Mouse (Mus musculus) hindbrain, postnatal 0 days (tissue): ENCODE measurements around the gene Tcl1b5. TPM values are rescaled to one million over a fixed set of nuclear protein-coding genes. Genes with fewer than 3 reads are reported as not detected.
"Not testable (repeated sequence)": the region's sequence is repeated elsewhere in the genome, so short reads cannot be mapped to it uniquely, and the experiment has no call there.

Experiments
- ATAC-seq: fragments of 200-750 bp; cut with Nextera tagmentation; 2 replicates; pipeline ENCODE4 v1.8.0; 2017; ENCODE audit warnings: mild to moderate bottlenecking, moderate TSS enrichment, moderate library complexity
- DNase-seq: peaks from one replicate; pipeline ENCODE4 v3.0.0-alpha.2; 2015; ENCODE audit warnings: low spot score
- H3K27ac ChIP-seq: fragments of 300-500 bp; sonication (generic); 2 replicates; pipeline ENCODE4 v1.5.1; 2014; ENCODE audit warnings: mild to moderate bottlenecking
- H3K27me3 ChIP-seq: fragments of 300-500 bp; sonication (generic); 2 replicates; pipeline ENCODE4 v1.6.1; 2014; ENCODE audit warnings: low read length, mixed read lengths; ENCODE audit not compliant: insufficient read depth
- H3K36me3 ChIP-seq: fragments of 300-500 bp; sonication (generic); 2 replicates; pipeline ENCODE4 v1.6.1; 2014; ENCODE audit warnings: low read length, mixed read lengths; ENCODE audit not compliant: insufficient read depth
- H3K4me1 ChIP-seq: fragments of 300-500 bp; sonication (generic); 2 replicates; pipeline ENCODE4 v1.6.1; 2014; ENCODE audit warnings: antibody characterized with exemption, low read length, mixed read lengths; ENCODE audit not compliant: insufficient read depth
- H3K4me2 ChIP-seq: fragments of 300-500 bp; sonication (generic); 2 replicates; pipeline ENCODE4 v1.6.1; 2014; ENCODE audit warnings: low read depth, mild to moderate bottlenecking, low read length, moderate library complexity, mixed read lengths
- H3K4me3 ChIP-seq: fragments of 300-500 bp; sonication (generic); 2 replicates; pipeline ENCODE4 v1.5.1; 2014; ENCODE audit warnings: low read length
- H3K9ac ChIP-seq: fragments of 300-500 bp; sonication (generic); replicated peaks from 2 replicates; pipeline ENCODE4 v1.6.1; 2014; ENCODE audit warnings: mild to moderate bottlenecking, low read length, moderate library complexity, mixed read lengths
- H3K9me3 ChIP-seq: fragments of 300-500 bp; sonication (generic); 2 replicates; pipeline ENCODE4 v1.6.1; 2016; ENCODE audit warnings: low read length, mixed read lengths
- CTCF ChIP-seq: IDR thresholded peaks from 2 replicates; pipeline ENCODE4 v1.5.1; 2016; ENCODE audit warnings: antibody characterized with exemption, control low read depth, low read depth
- WGBS: fragments of 180-500 bp; shearing (Covaris S2); extraction: QIAGEN DNeasy Blood & Tissue Kit; methylation state at CpG from one replicate; pipeline ENCODE4 v1.1.7; 2014; 5-methylcytosine and 5-hydroxymethylcytosine counted together
- polyA plus RNA-seq: library from polyadenylated mRNA; unstranded; fragments of >200 nt; fragmentation: Nextera tagmentation; extraction: Ambion mirVana; gene quantifications from 2 replicates; pipeline ENCODE4 v1.2.1, GENCODE M21; 2015
- total RNA-seq: library from RNA; depleted of rRNA; stranded (reverse); fragments of >200 nt; gene quantifications from 2 replicates; pipeline ENCODE4 v1.2.3, GENCODE M21; 2014; rRNA removed

Gene Tcl1b5
- total RNA-seq (not detected in 2 replicates), polyA plus RNA-seq (not detected in 2 replicates)

DNA sequence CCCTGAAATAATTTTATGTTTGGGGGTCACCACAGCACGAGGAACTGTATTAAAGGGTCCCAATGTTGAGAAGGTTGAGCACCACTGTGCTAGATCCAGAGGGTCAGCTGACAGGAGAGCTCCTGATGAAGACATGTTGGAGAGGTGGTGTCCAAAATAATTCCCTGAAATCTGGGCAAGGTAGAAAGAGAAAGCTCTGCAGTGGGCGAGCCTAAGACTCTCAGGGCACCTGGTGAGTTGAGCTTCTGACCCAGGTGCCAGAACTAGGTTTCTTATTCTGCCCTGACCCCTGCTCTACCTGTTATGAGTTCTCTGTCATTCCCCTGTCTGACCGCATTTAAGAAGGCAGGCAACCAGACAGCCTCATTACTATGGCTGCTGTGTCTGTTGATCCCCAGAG, at the start of gene Tcl1b5:
Tcl1b5 (plus strand) TSS at position 301 of the 400 bp plus-strand sequence.
- H3K36me3 ChIP-seq, H3K9ac ChIP-seq, H3K4me2 ChIP-seq, H3K4me3 ChIP-seq, H3K27ac ChIP-seq, H3K9me3 ChIP-seq, H3K27me3 ChIP-seq, H3K4me1 ChIP-seq, ATAC-seq, DNase-seq: not testable (repeated sequence)
- 79% methylated on average over 3 of the region's 3 CpGs for whole genome bisulfite sequencing

DNA sequence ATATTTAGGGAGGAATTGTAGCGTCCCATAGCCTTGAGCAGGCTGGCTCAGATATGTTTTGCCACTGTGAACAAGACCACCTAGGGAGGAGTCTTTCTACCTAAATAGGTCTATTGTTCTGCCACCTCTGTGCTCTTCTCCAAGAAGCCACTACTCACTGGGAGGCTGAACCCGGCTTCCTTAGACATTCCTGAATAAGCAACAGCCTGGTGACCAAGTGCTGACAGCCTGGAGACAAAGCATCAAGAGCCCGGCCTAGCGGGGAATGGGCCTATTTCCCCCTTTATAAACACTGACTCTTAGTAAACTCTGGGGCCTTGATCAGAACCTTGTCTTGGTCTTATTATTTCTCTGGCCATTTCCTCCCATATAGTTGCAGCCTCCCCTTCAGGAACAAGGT, 49.6 kb upstream of the Tcl1b5 start:
- WGBS: 46% methylated on average over 4 of the region's 4 CpGs
- no peak for ATAC-seq

DNA sequence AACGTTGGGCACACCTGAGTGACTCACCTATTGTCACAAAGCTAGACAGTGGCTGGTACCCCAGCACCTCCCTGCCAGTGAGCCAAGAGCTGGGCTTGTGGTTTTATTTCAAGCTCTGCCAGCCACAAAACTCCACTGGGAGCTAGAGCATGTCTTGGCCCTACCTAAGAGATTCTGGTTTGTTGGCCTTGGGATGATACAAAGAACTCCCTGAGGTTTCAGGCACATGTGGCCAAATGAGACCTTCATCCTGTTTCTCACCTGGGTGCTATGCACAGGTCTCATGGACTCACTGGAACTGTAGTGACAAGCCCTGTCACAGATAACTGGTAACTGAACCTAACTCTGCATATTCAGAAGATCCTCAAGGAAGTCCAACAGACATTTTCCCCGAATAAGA, 48.5 kb upstream of the Tcl1b5 start:
- H3K4me3 ChIP-seq: no peak overlapping the region
- H3K4me1 ChIP-seq: no peaks in the 10 kb centered on the region
- H3K27me3 ChIP-seq: no peaks in the 10 kb centered on the region
- ATAC-seq (no peak), DNase-seq (no peak)
- H3K27ac ChIP-seq: no peak overlapping the region
- WGBS: 89% methylated on average over 2 of the region's 2 CpGs
- H3K36me3 ChIP-seq: no peaks in the 10 kb centered on the region
- TF ChIP-seq CTCF: no peak
- no peak overlapping the region for H3K9ac ChIP-seq
- no peaks in the 10 kb centered on the region for H3K9me3 ChIP-seq
- H3K4me2 ChIP-seq: no peak overlapping the region

More for the DNA sequence above, 49.6 kb upstream of the Tcl1b5 start:
- Histone ChIP-seq H3K4me2 (no peak overlapping the region), H3K36me3 (no peaks in the 10 kb centered on the region), H3K4me3 (no peak overlapping the region), H3K27ac (no peak overlapping the region), H3K9ac (no peak overlapping the region), H3K27me3 (no peaks in the 10 kb centered on the region), H3K4me1 (no peaks in the 10 kb centered on the region), H3K9me3 (no peaks in the 10 kb centered on the region)
- no peak for TF ChIP-seq CTCF
- no peak for DNase-seq

DNA sequence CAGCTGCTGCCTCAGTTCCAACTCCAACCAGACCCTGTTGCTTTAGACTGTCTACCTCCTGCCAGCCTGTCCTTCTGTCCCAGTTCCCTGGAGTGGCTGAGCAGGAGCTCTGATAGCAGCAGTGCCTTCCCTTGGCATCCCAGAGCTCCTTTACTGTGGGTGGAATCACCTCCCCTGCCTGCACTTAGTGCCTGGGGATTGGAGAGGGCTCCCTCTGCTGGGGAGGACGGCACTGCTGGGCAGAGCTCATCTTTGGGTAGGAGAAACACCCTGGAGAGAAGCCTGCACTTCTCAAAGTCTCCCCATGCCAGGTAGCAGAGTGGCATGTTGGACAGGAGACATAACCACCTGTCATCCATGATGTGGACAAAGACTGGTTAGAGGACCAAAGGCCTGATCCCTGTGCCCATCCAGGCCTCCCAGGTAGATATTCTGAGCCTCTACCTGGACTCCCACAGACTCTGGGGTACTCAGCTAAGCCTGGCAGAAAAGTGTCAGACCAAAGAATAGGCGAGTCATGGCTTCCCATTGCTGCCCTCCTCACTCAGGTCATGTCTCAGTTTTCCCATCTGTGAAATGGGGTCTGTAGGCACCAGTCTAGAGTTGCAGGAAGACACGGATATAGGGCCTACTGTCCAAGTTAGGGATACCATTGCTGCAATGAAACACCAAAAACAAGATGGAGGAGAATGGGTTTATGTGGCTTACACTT, 46.5 kb upstream of the Tcl1b5 start:
- not testable (repeated sequence) for ATAC-seq, H3K4me3 ChIP-seq, H3K9me3 ChIP-seq, H3K4me2 ChIP-seq, H3K27me3 ChIP-seq, H3K27ac ChIP-seq, H3K4me1 ChIP-seq, H3K9ac ChIP-seq, H3K36me3 ChIP-seq, DNase-seq
- WGBS: 78% methylated on average over 3 of the region's 3 CpGs

DNA sequence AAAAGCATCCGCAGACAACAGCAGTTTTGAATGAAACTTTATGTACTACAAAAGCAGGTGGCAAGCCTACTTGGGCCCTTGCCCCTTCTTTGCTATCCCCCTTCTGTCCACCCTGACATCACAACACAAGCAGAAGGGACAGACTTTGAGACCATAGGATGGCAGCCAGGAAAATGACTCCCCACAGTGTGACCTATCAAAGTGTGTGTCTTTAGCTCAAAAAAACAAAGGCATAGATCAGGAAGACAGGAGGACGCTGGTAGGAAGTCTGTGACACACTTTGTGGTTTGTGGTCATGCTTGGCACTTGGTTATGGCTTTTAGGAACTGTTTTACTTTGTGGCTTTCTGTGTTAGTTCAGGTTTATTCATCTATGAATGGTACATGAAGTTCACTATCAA, 42.0 kb upstream of the Tcl1b5 start:
- 57% methylated on average over 2 of the region's 2 CpGs for WGBS
- not testable (repeated sequence) for H3K9ac ChIP-seq, H3K36me3 ChIP-seq, H3K4me2 ChIP-seq, ATAC-seq, H3K4me3 ChIP-seq, H3K27ac ChIP-seq, H3K27me3 ChIP-seq, H3K4me1 ChIP-seq, H3K9me3 ChIP-seq, DNase-seq

DNA sequence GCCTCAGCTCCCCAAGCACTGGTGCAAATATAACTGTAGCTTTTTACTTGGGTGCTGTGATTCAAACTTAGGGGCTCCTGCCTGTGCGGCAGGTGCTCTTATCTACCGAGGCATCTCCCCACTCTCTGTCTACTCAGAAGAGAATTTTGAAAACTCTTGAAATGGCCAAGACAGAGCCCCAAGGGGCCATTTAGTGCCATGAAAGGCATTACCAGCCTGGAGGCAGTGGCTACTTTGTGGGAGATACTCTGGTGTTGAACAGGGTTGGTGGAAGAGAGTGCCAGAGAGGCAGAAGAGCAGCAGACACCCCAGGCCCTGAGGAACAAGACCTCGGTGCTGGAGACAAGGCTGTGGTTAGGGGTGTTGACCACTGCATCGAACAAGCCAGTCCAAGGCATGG, 41.3 kb upstream of the Tcl1b5 start:
- not testable (repeated sequence) for DNase-seq, ATAC-seq, H3K4me3 ChIP-seq, H3K36me3 ChIP-seq, H3K27me3 ChIP-seq, H3K9ac ChIP-seq, H3K27ac ChIP-seq, H3K4me2 ChIP-seq, H3K4me1 ChIP-seq, H3K9me3 ChIP-seq
- 83% methylated on average over 4 of the region's 4 CpGs for WGBS

DNA sequence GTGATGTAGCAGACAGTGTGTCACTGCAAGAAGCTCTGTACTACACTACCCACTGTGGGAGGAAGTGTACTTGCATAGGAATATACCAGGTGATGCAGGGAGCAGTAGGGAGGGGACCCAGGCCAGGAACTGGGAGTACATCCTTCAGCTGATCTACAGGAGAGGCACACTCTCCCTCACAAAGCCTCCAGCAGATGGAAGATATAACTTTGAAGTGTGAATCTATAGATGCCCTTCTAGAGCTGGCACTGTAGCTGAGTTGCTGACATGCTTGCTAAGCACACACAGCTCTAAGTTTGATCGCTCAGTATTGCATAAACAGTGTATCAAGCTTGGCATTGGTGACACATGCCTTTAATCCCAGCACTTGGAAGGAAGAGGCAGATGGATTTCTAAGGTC, 38.4 kb upstream of the Tcl1b5 start:
- not testable (repeated sequence) for H3K36me3 ChIP-seq, DNase-seq, H3K4me1 ChIP-seq, H3K27ac ChIP-seq, H3K9me3 ChIP-seq, H3K27me3 ChIP-seq, H3K4me3 ChIP-seq, H3K4me2 ChIP-seq, ATAC-seq, H3K9ac ChIP-seq
- WGBS: 86% methylated on average over 1 of the region's 1 CpGs
